Mouse (Mus musculus) kidney, postnatal 0 days (tissue): Measurements from ENCODE around the gene Ttc19. TPM values are rescaled to one million over a fixed set of nuclear protein-coding genes. Genes with fewer than 3 reads are reported as not detected.
A peak's percentile ranks its signal among the peaks of the same experiment; 100 is the strongest.

Experiments
- ATAC-seq: fragments of 200-750 bp; cut with Nextera tagmentation; replicated peaks from 2 replicates; pipeline ENCODE4 v1.8.0; 2017; ENCODE audit warnings: low read depth, moderate number of reproducible peaks, moderate TSS enrichment, moderate library complexity; ENCODE audit not compliant: low FRiP score
- DNase-seq: peaks from one replicate; pipeline ENCODE4 v3.0.0-alpha.2; 2016; ENCODE audit warnings: low spot score
- H3K27ac ChIP-seq: fragments of 300-500 bp; sonication (generic); 2 replicates; pipeline ENCODE4 v1.5.1; 2014; ENCODE audit warnings: mild to moderate bottlenecking
- H3K27me3 ChIP-seq: fragments of 300-500 bp; sonication (generic); 2 replicates; pipeline ENCODE4 v1.6.1; 2014; ENCODE audit warnings: low read length, mixed read lengths; ENCODE audit not compliant: insufficient read depth
- H3K36me3 ChIP-seq: fragments of 300-500 bp; sonication (generic); 2 replicates; pipeline ENCODE4 v1.6.1; 2014; ENCODE audit warnings: low read length, mixed read lengths; ENCODE audit not compliant: insufficient read depth
- H3K4me1 ChIP-seq: fragments of 300-500 bp; sonication (generic); replicated peaks from 2 replicates; pipeline ENCODE4 v1.6.1; 2014; ENCODE audit warnings: antibody characterized with exemption, low read length, mixed read lengths; ENCODE audit not compliant: insufficient read depth
- H3K4me2 ChIP-seq: fragments of 300-500 bp; sonication (generic); 2 replicates; pipeline ENCODE4 v1.6.1; 2014; ENCODE audit warnings: mild to moderate bottlenecking, low read length, moderate library complexity, mixed read lengths
- H3K4me3 ChIP-seq: fragments of 300-500 bp; sonication (generic); replicated peaks from 2 replicates; pipeline ENCODE4 v1.5.1; 2014; ENCODE audit warnings: low read depth, low read length
- H3K9ac ChIP-seq: fragments of 300-500 bp; sonication (generic); 2 replicates; pipeline ENCODE4 v1.6.1; 2014; ENCODE audit warnings: low read depth, low read length
- H3K9me3 ChIP-seq: fragments of 300-500 bp; sonication (generic); replicated peaks from 2 replicates; pipeline ENCODE4 v1.6.1; 2016; ENCODE audit warnings: low read length, inconsistent platforms, mixed read lengths
- CTCF ChIP-seq: IDR thresholded peaks from 2 replicates; pipeline ENCODE4 v1.5.1; 2016; ENCODE audit warnings: antibody characterized with exemption, low read depth, mild to moderate bottlenecking, moderate library complexity
- WGBS: fragments of 180-500 bp; shearing (Covaris S2); extraction: QIAGEN DNeasy Blood & Tissue Kit; methylation state at CpG from one replicate; pipeline ENCODE4 v1.1.7; 2014; 5-methylcytosine and 5-hydroxymethylcytosine counted together
- polyA plus RNA-seq: library from polyadenylated mRNA; unstranded; fragments of >200 nt; fragmentation: Nextera tagmentation; extraction: Ambion mirVana; gene quantifications from 2 replicates; pipeline ENCODE4 v1.2.1, GENCODE M21; 2015

Ttc19 gene
- 17.4 and 19.1 TPM in 2 replicates for polyA plus RNA-seq

DNA sequence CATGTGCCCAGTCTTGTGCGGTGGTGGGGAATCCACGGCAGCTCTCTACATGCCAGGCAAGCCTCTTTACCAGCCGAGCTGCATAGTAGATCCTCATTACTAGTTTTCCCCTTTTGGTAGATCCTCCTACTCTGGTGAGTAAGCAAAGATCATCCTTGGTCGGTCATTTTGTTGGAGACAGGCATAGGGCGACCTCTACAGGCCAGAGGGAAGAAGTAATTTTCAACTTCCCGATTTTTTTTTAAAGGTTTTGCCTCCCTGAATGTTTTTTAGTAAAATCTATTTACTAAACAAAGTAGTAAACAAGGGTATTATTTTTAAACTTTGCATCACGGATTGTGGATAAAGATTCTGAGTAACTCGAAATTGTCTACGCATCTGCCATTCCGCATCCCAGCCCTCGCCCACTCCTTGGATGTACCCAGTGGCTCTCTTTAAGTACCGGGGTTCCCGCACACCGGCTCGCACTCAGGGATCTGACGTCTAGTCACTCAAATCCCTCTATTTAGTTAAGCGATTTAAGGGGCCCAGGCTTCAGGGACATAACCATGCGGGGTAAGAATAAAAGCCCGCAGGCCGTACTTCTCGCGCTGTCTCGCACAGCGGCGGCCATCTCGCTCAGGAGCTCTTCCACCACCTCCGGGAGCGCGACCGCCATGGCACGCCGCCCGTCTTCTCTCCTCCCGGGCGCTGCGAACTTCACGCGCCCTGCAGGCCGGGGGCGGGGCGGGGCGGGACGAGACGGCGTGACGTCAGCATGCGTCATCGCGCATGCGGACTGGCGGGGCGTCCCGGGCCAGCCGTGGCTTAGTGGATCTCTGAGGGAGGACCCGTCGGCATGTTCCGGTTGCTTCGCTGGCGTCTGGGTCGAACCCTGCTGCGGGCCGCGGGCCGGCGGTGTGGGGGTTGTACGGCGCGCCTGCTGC, at the start of gene Ttc19, which contains the start of gene Zswim7:
TSS of gene Ttc19 (plus strand) at position 799 of the 926 bp plus-strand sequence.
TSS of gene Zswim7 (minus strand) at position 701 of the 926 bp plus-strand sequence.
- Histone ChIP-seq H3K9ac (peak within 1 kb of the TSS; percentile 66), H3K4me3 (peak within 1 kb of the TSS; percentile 60), H3K4me1 (no peaks in the 10 kb centered on the region), H3K4me2 (peak within 1 kb of the TSS; percentile 65), H3K36me3 (peaks cover 3% of the 10 kb centered on the region; the same call in 1 of the 2 replicates), H3K9me3 (no peaks in the 10 kb centered on the region), H3K27ac (peak within 1 kb of the TSS; percentile 93), H3K27me3 (no peaks in the 10 kb centered on the region)
- WGBS, result under 1% methylated on average over 64 of the region's 68 CpGs
- TF ChIP-seq CTCF, result peak; percentile 86
- peak; percentile 96 for ATAC-seq
- peak; percentile 95 for DNase-seq

DNA sequence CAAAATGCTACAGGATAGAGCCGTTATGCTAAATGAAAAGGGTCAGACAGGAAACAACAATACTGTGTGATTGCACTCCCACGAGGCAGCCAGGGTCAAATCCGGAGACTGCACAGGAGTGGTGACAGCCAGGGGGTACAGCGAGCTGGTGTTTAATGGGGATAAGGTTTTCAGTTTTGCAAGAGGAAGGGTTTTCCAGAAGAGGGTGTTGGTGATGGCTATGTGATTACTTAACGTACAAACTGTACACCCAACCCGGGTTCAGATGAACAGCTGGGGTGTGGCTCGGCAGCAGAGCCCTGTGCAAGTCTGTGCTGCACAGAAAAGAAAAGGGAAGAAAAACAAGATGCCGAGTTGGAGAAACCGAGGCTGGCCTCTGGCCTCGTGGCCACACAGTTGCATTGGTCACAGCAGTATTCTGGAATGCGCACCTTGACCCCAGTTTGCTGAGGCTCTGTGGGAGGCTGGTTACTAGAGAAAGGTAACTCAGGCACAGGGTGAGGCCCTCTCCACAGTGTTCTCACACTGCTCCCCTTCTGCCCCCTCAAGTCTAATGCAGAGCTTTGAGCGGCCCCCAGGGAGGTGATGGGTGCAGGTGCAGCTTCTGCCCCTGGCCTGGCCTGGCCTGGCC, 40.5 kb upstream of the Ttc19 start:
- no peak overlapping the region for H3K4me3 ChIP-seq
- H3K4me2 ChIP-seq, result no peak overlapping the region
- no peaks in the 10 kb centered on the region for H3K9me3 ChIP-seq
- H3K36me3 ChIP-seq, result no peaks in the 10 kb centered on the region
- WGBS, result 51% methylated on average over 12 of the region's 12 CpGs
- TF ChIP-seq CTCF, result no peak
- DNase-seq, result no peak
- H3K27me3 ChIP-seq, result no peaks in the 10 kb centered on the region
- H3K27ac ChIP-seq, result no peak overlapping the region
- H3K4me1 ChIP-seq, result no peaks in the 10 kb centered on the region
- ATAC-seq, result no peak
- H3K9ac ChIP-seq, result no peak overlapping the region

DNA sequence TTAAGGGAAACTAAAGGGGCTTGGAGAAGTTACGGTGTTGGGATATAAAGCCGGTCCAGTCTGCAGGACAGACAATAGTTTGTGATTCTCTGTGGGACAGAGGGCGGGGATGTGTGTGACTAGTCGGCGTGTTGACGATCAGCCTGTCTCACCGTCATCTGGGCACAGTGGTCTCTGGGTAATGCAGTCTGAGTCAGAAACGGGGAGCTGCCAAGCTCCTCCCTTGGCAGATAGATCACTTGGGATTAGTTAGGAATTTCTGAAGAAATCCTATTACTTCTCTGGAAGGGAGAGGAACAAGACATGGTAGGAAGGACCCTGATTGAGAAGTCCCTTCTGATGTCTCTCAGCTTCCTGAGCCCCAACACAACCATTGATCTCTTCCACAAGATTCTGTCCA, 37.4 kb upstream of the Ttc19 start:
- H3K27ac ChIP-seq, result no peak overlapping the region
- DNase-seq (no peak), ATAC-seq (no peak)
- WGBS, result 90% methylated on average over 8 of the region's 8 CpGs
- no peak overlapping the region for H3K4me3 ChIP-seq
- no peaks in the 10 kb centered on the region for H3K27me3 ChIP-seq
- H3K4me2 ChIP-seq, result no peak overlapping the region
- H3K9me3 ChIP-seq, result no peaks in the 10 kb centered on the region
- H3K4me1 ChIP-seq, result peaks cover 5% of the 10 kb centered on the region; the same call in 1 of the 2 replicates
- TF ChIP-seq CTCF, result no peak
- no peak overlapping the region for H3K9ac ChIP-seq
- H3K36me3 ChIP-seq, result no peaks in the 10 kb centered on the region

DNA sequence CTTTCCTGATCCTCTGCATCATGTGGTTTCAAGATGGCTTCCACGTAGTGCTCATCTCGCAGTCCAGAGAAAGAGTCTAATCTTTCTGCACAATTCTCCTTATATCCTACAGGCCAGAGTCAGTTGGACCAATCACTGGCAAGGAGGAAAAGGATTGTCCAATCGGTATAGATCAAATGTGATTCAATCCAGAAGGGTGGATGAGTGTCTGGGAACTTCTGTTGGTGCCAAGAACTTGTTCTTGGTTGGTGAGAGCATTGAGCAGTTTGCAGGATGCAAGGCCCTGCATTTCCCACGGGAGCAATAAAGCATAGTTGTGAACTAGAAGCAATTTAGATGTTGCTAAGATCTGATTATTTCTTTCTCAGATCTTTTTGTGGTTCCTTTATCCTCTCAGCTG, 36.8 kb upstream of the Ttc19 start:
- no peak for DNase-seq
- Histone ChIP-seq H3K4me2 (no peak overlapping the region), H3K36me3 (no peaks in the 10 kb centered on the region), H3K9me3 (no peaks in the 10 kb centered on the region), H3K4me3 (no peak overlapping the region), H3K27me3 (no peaks in the 10 kb centered on the region), H3K4me1 (peaks cover 9% of the 10 kb centered on the region; the same call in 1 of the 2 replicates), H3K9ac (no peak overlapping the region), H3K27ac (no peak overlapping the region)
- 92% methylated on average over 4 of the region's 4 CpGs for WGBS
- TF ChIP-seq CTCF, result no peak
- no peak for ATAC-seq

DNA sequence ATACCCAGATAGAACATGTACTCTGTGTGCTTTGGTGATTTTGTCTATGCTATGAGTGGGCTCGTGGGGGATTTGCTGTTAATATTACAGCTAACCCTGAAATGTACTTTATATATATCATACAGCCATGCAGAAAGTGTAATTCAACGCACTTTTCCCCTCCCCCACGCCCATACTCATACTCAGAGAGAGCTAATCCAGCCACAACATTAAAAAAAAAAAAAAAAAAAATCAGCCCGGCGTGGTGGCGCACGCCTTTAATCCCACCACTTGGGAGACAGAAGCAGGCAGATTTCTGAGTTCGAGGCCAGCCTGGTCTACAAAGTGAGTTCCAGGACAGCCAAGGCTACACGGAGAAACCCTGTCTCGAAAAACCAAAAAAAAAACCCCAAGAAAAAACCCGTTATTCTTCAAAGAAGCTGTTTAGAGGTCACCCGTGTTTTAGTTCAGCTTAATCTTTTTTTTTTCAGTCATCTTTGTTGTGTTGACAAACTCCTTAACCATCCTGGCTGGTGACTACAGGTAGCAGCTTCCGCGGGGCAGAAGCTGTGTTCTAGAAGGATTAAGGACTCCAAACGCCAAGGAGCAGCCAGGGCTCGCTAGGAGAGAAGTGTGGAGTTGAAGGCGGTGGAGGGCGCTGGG, 33.4 kb upstream of the Ttc19 start:
- ATAC-seq, result no peak

More for the DNA sequence above, 33.4 kb upstream of the Ttc19 start:
- no peak for DNase-seq
- peak overlapping the region; percentile 54 for H3K4me3 ChIP-seq
- H3K9me3 ChIP-seq, result no peaks in the 10 kb centered on the region
- H3K4me1 ChIP-seq, result peaks cover 9% of the 10 kb centered on the region; the same call in 1 of the 2 replicates
- peaks cover 7% of the 10 kb centered on the region; the same call in 1 of the 2 replicates for H3K27me3 ChIP-seq
- H3K4me2 ChIP-seq, result peak overlapping the region; percentile 99
- no peaks in the 10 kb centered on the region for H3K36me3 ChIP-seq
- H3K9ac ChIP-seq, result peak overlapping the region; percentile 57
- TF ChIP-seq CTCF, result no peak
- WGBS, result 38% methylated on average over 18 of the region's 18 CpGs
- H3K27ac ChIP-seq, result no peak overlapping the region
